Mouse (Mus musculus) small intestine, adult 10 weeks (tissue): ENCODE results near the gene Rps11. TPM values are rescaled to one million over a fixed set of nuclear protein-coding genes. Genes with fewer than 3 reads are reported as not detected.

Experiments used
- polyA plus RNA-seq: library from polyadenylated mRNA; stranded (reverse); fragments of 350-450 nt; fragmentation: Illumina TruSeq; extraction: RNeasy Lipid Tissue Mini Kit (QIAGEN cat#74804); gene quantifications from one replicate; pipeline ENCODE4 v1.2.3, GENCODE M21; 2014; ENCODE audit warnings: low replicate concordance

Rps11 gene
- polyA plus RNA-seq: 126 TPM

GRCm38 (mm10) chr7:45124224-45125143, at the start of gene Rps11:
Gene Rps11, minus strand, starts transcription at chr7:45124439.

GRCm38 (mm10) chr7:45163735-45164490, 39.7 kb upstream of the Rps11 start, which contains the start of gene Slc17a7:
Gene Slc17a7, plus strand, starts transcription at chr7:45163949.

GRCm38 (mm10) chr7:45154096-45154992, 30.1 kb upstream of the Rps11 start, which contains the start of the genes Pih1d1 and Aldh16a1:
Gene Pih1d1, plus strand, starts transcription at chr7:45154303.
Gene Aldh16a1, minus strand, starts transcription at chr7:45154584.

GRCm38 (mm10) chr7:45135993-45136567, 11.8 kb upstream of the Rps11 start, which contains the start of the genes Gm45713 and Flt3l:
Gene Gm45713, minus strand, starts transcription at chr7:45136231.
Gene Flt3l, minus strand, starts transcription at chr7:45136432.

GRCm38 (mm10) chr7:45128624-45129246, 4.5 kb upstream of the Rps11 start, which contains the start of gene Rpl13a:
Gene Rpl13a, minus strand, starts transcription at chr7:45128761.

GRCm38 (mm10) chr7:45103652-45104180, 20.5 kb downstream of the Rps11 start, which contains the start of gene Fcgrt:
Gene Fcgrt, minus strand, starts transcription at chr7:45103851.

GRCm38 (mm10) chr7:45092048-45092447, 32.2 kb downstream of the Rps11 start, which contains the start of gene Rcn3:
Gene Rcn3, minus strand, starts transcription at chr7:45092221.

Other genes with a start within 250 kb of the Rps11 start
- 1.3 TPM for gene Med25, start 231.7 kb downstream of the Rps11 start, polyA plus RNA-seq
- 0.48 TPM for gene Fuz, start 228.4 kb downstream of the Rps11 start, polyA plus RNA-seq
- gene Ap2a1, start 194.9 kb downstream of the Rps11 start, polyA plus RNA-seq: 9.8 TPM
- not detected for gene Tsks, start 181.2 kb downstream of the Rps11 start, polyA plus RNA-seq
- 0.15 TPM for gene Cpt1c, start 149.6 kb downstream of the Rps11 start, polyA plus RNA-seq
- 2.3 TPM for gene Prmt1, start 137.9 kb downstream of the Rps11 start, polyA plus RNA-seq
- 11.1 TPM for gene Irf3, start 126.8 kb downstream of the Rps11 start, polyA plus RNA-seq
- not detected for gene Bcl2l12, start 125.7 kb downstream of the Rps11 start, polyA plus RNA-seq
- gene Scaf1, start 108.1 kb downstream of the Rps11 start, polyA plus RNA-seq: 2.0 TPM
- gene Rras, start 106.5 kb downstream of the Rps11 start, polyA plus RNA-seq: 1.1 TPM
- gene Prr12, start 71.6 kb downstream of the Rps11 start, polyA plus RNA-seq: not detected
- gene Nosip, start 62.0 kb downstream of the Rps11 start, polyA plus RNA-seq: 4.6 TPM
- 9.4 TPM for gene Prrg2, start 61.8 kb downstream of the Rps11 start, polyA plus RNA-seq
- not detected for gene Rcn3, start 32.2 kb downstream of the Rps11 start, polyA plus RNA-seq
- gene Fcgrt, start 20.6 kb downstream of the Rps11 start, polyA plus RNA-seq: 3.7 TPM
- 181 TPM for gene Rpl13a, start 4.3 kb upstream of the Rps11 start, polyA plus RNA-seq
- gene Gm45713, start 11.8 kb upstream of the Rps11 start, polyA plus RNA-seq: not detected
- 13.9 TPM for gene Flt3l, start 12.0 kb upstream of the Rps11 start, polyA plus RNA-seq
- gene Pih1d1, start 29.9 kb upstream of the Rps11 start, polyA plus RNA-seq: not detected
- gene Aldh16a1, start 30.1 kb upstream of the Rps11 start, polyA plus RNA-seq: 13.8 TPM
- not detected for gene Slc17a7, start 39.5 kb upstream of the Rps11 start, polyA plus RNA-seq
- gene Gfy, start 55.1 kb upstream of the Rps11 start, polyA plus RNA-seq: not detected
- not detected for gene Pth2, start 56.6 kb upstream of the Rps11 start, polyA plus RNA-seq
- not detected for gene Ccdc155, start 80.5 kb upstream of the Rps11 start, polyA plus RNA-seq
- gene Dkkl1, start 87.7 kb upstream of the Rps11 start, polyA plus RNA-seq: not detected
- gene Tead2, start 91.3 kb upstream of the Rps11 start, polyA plus RNA-seq: 1.7 TPM
- gene Cd37, start 114.7 kb upstream of the Rps11 start, polyA plus RNA-seq: 2.0 TPM
- not detected for gene Slc6a16, start 116.6 kb upstream of the Rps11 start, polyA plus RNA-seq
- gene Slc6a21, start 153.1 kb upstream of the Rps11 start, polyA plus RNA-seq: not detected
- 3.0 TPM for gene Trpm4, start 209.3 kb upstream of the Rps11 start, polyA plus RNA-seq
- not detected for gene Hrc, start 210.9 kb upstream of the Rps11 start, polyA plus RNA-seq
- gene Ppfia3, start 242.6 kb upstream of the Rps11 start, polyA plus RNA-seq: not detected
- gene Lin7b, start 246.1 kb upstream of the Rps11 start, polyA plus RNA-seq: not detected